Mouse (Mus musculus): ENCODE measurements around the gene Erf.

Gene Erf

GRCm38 (mm10) chr7:25205355-25206093, 45.0 kb downstream of the Erf start:
- DNase-seq, result no peak

GRCm38 (mm10) chr7:25203624-25204023, 46.9 kb downstream of the Erf start:
- no peak for DNase-seq

- DNase-seq, result no peak
Observed at GRCm38 (mm10) chr7:25197384-25198018, 53.1 kb downstream of the Erf start.

GRCm38 (mm10) chr7:25196107-25196506, 54.5 kb downstream of the Erf start:
- DNase-seq, result no peak

- DNase-seq, result no peak
Observed at GRCm38 (mm10) chr7:25195148-25195547, 55.4 kb downstream of the Erf start.

All from cerebellum, adult 9-10 months (tissue).